In the genomic region with DNA sequence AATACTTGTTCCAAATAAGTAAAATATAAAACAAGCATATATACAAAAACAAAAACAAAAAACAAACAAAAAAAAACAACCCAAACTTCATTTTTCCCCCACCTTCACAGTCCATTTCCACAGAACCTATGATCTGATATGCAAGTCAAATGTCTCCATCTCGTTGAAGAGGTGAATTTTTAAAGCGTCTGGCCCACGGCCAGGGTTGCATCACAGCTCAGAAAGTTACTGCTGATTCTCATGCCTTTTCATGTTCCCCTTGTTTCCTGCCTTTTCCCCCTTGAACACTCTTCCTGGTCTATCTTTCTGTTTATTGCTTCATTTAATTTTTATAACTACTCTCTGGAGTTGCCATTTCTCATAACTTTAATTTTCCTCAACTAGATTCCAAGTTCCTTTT, we compare ENCODE assay signal across 21 mouse cellular contexts. TPM values are rescaled to one million over a fixed set of nuclear protein-coding genes. Genes with fewer than 3 reads are reported as not detected.
DNase-seq lines count a peak whose midpoint lies in the region; TF ChIP-seq lines count a peak whose summit lies in the region.
"Had no signal": no experiment of that assay in that cellular context is flagged by ENCODE, and none has a peak within 500 bp of the region (broad histone marks: within the 10 kb centered on the region; RNA-seq: fewer than 3 reads in every experiment).

No protein-coding gene starts in this region.

- TF ChIP-seq POLR2A in heart, adult 2 months (IDR thresholded peaks at IDR 0.05; ENCODE audit: insufficient read depth, low read depth, low read length): no peak

- no peaks in the 10 kb centered on the region for H3K27me3 ChIP-seq in heart, adult 2 months (ENCODE audit: control insufficient read depth, insufficient read depth, low read length)
- H3K27me3 ChIP-seq: forebrain, embryonic 13.5 days; midbrain, embryonic 12.5 days; neural tube, embryonic 12.5 days had no signal

- no peak overlapping the region for H3K9ac ChIP-seq in heart, adult 2 months (ENCODE audit: low read depth, low read length)
- H3K9ac ChIP-seq: forebrain, embryonic 13.5 days; hindbrain, embryonic 14.5 days; liver, embryonic 14.5 days; midbrain, embryonic 12.5 days; neural tube, embryonic 12.5 days had no signal

- 56% methylated on average over 3 of the region's 3 CpGs for WGBS in heart, adult 2 months

- H3K79me2 ChIP-seq in heart, adult 2 months (replicated peaks; ENCODE audit: control insufficient read depth, insufficient read depth, low read length): no peaks in the 10 kb centered on the region

- H3K27ac ChIP-seq in heart, adult 2 months: peak overlapping the region; percentile 28; the same call in 1 of the 2 replicates
- H3K27ac ChIP-seq in layer of hippocampus, adult 2 months: peak overlapping the region; percentile 75
- H3K27ac ChIP-seq: forebrain, embryonic 13.5 days; hindbrain, embryonic 14.5 days; kidney, postnatal 0 days; left cerebral cortex, adult 2 months; liver, embryonic 14.5 days; midbrain, embryonic 12.5 days; neural tube, embryonic 12.5 days had no signal

- no peaks in the 10 kb centered on the region; the same call in 1 of the 2 replicates for H3K36me3 ChIP-seq in heart, adult 2 months (ENCODE audit: control insufficient read depth, insufficient read depth, low read length)
- H3K36me3 ChIP-seq: G1E; midbrain, embryonic 12.5 days; neural tube, embryonic 12.5 days had no signal

- no peak for TF ChIP-seq CTCF in heart, adult 2 months (IDR thresholded peaks at IDR 0.05)
- TF ChIP-seq CTCF in layer of hippocampus, adult 2 months (conservative IDR thresholded peaks at IDR 0.05): no peak

- intact Hi-C loops in heart, adult 2 months (cut with DNase I): no loop called here
- intact Hi-C loops in heart, postnatal 10 days (cut with DNase I): no loop called here

- TF ChIP-seq EP300 in heart, adult 2 months (IDR thresholded peaks at IDR 0.05; ENCODE audit: insufficient read depth, low read depth, low read length): no peak

- H3K4me1 ChIP-seq in heart, adult 2 months (ENCODE audit: control insufficient read depth, insufficient read depth, low read length): peaks cover 1% of the 10 kb centered on the region
- H3K4me1 ChIP-seq: midbrain, embryonic 12.5 days; neural tube, embryonic 12.5 days had no signal

- peak; percentile 9 for DNase-seq in adrenal gland, postnatal 14 days
- no peak for DNase-seq in adrenal gland, adult 8-10 months
- peak; percentile 26 to 52 for DNase-seq in heart, adult 2 months
- DNase-seq in heart, postnatal 10 days: no peak
- no peak for DNase-seq in layer of hippocampus, adult 2 months (ENCODE audit: low spot score in 2 of 2)
- no peak for DNase-seq in layer of hippocampus, adult 9-11 months
- DNase-seq in lung, postnatal 14 days: peak; percentile 14
- no peak for DNase-seq in lung, postnatal 4 days
- DNase-seq: cerebellum, adult 9-11 months; left cerebral cortex, postnatal 4 days; right cerebral cortex, postnatal 4 days had no signal

- H3K4me3 ChIP-seq in heart, adult 2 months: no peak overlapping the region
- no peak overlapping the region for H3K4me3 ChIP-seq in layer of hippocampus, adult 2 months
- H3K4me3 ChIP-seq: forebrain, embryonic 13.5 days; left cerebral cortex, adult 2 months; midbrain, embryonic 12.5 days; neural tube, embryonic 12.5 days had no signal

RNA-seq across cellular contexts. Expression of gene Kcnt2, which starts 18.7 kb away (rescaled TPM):
- 1.2 and 1.4 TPM in 2 replicates for total RNA-seq in adrenal gland, postnatal 14 days (2021)
- total RNA-seq in adrenal gland, adult 8-10 months (2022): 1 to 10 TPM; 1.8 to 2.9 (median 2.5) TPM
- total RNA-seq in heart, adult 2 months (2021): 1 to 10 TPM; 3.6 to 4.1 TPM
- polyA plus RNA-seq in heart, adult 2 months (2012; rRNA removed): 0.78 and 1.6 TPM in 2 replicates
- total RNA-seq in heart, postnatal 10 days (2021): 1 to 10 TPM; 2.9 TPM
- total RNA-seq in layer of hippocampus, adult 2 months (2021): 10 to 100 TPM; 41.5 to 42.3 TPM
- total RNA-seq: monocyte, adult 5-6 weeks had no signal
- polyA plus RNA-seq: activated CD4-positive, CD25-positive, alpha-beta regulatory T cell, adult 4 months; G1E had no signal

Comparison
In these comparisons a context has a peak if more than half of its experiments do, and no peak if none do; other contexts are left out.
1. DNase-seq: peak in adrenal gland, postnatal 14 days (single experiment), heart, adult 2 months (2 of 2) and lung, postnatal 14 days (single experiment); none in adrenal gland, adult 8-10 months (single experiment), heart, postnatal 10 days (0 of 2), layer of hippocampus, adult 2 months (0 of 2), layer of hippocampus, adult 9-11 months (single experiment) and lung, postnatal 4 days (0 of 2).
2. RNA of gene Kcnt2, which starts 18.7 kb away (total RNA-seq): 41.5 to 42.3 TPM in layer of hippocampus, adult 2 months; 3.6 to 4.1 TPM in heart, adult 2 months, 2.9 TPM in heart, postnatal 10 days, 1.8 to 2.9 TPM in adrenal gland, adult 8-10 months and 1.2 to 1.4 TPM in adrenal gland, postnatal 14 days; every median in the first group is over 4 times any median in the second.